Mouse (Mus musculus) mesoderm, embryonic 11.5 days (tissue): Measurements from ENCODE around the gene Susd4.

Experiments
- DNase-seq: peaks from one replicate; pipeline ENCODE4 v3.0.0-alpha.2; 2012; ENCODE audit warnings: low read depth, low spot score

Susd4 gene

DNA sequence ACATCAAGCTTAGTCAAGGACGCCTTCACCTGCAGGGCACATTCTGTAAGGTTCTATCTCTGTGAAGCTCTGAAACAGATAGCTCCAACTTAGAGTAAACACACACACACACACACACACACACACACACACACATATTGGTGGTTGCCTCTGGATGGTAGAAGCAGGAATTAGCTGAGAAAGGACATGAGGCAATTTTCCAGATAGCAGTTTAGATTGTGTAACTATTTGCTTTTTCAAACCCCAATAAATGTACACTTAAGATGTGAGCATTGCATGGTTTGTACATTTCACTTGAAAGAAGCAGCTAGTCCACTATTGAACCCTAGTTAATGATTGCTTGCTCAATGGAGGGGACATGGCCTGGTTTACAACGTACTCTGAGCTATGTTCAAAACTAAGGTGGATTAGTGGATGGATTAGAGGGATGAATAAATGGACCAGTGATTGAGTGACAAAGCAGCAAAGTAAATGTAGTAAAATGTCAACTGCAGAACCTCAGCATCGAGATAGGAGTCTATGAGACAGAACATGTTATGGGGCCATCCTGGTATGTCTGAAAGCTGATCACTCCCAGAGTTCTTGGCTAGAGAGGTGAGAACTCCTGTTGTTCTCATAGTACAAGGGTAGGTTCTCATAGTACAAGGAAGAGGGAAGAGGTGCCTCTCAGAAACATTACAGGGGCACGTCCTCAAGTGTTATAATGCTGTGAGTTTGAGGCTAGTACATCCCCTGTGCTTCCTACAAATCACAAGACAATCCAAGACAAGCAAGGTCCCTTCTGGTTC lies 150.7 kb downstream of the Susd4 start:
- DNase-seq: no peak

DNA sequence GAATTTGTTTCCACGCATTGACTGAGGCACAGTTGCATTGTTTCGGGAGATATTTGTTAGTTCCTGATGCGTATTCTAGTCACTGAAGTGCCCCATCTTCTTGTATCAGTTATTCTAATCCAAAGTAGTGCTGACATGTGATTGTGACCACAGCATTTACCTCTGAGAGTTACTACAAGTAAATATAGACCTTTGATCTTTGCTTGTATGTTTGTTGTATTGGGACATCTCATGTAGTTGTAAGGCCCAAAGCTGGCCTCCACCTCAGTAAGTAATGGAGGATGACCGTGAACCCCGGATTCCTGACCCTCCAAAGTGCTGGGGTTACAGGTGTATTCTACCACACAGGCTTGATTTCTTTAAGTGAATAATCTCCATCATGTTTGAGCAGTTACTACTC lies 152.5 kb downstream of the Susd4 start:
- DNase-seq: no peak

DNA sequence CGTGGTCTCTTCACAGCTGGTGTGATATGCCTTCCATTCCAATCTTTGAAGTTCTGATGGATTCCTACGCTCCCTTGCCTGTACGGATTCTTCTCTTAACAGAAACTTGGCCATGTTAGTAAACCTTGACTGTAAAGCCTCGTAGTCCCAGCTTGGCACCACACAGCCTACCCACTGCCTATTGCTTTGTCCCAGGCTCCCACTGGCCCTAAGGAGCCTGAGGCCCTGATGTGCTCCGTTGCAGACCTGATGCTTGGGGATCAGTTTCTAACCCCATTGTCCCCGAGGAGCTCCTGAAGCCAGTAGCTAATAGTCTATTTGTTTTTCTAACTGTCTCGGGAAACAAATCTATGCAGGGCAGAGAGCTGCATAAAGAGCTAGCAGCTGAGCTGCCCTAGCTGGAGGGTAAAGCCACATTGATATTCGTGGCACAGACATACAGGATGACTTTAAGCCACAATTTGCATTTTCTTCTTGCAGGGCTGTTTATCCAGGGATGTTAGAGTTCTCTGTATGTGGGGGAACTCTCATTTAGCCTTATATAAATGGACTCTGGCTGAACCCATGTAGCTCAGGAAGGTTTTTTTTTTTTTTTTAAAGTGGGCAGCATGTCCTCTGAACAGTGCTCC lies 155.2 kb downstream of the Susd4 start:
- no peak for DNase-seq

DNA sequence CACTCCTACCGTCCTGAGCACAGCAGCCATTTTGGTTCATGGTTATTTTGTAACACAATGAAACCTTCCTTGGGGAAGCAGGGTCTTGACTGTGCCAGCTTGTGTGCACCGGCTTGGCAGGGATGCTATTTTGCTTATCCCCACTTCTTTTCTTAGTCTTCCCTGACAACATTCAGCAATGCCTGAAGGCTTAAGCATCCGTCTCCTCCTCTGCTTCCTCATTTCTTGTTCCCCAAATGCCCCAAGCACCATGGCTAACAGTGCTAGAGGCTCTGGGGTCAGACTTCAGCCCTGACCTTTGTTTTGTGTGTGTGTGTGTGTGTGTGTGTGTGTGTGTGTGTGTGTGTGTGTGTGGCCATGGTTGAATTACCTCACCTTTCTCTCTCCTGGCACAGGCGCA lies 159.2 kb downstream of the Susd4 start:
- no peak for DNase-seq

- DNase-seq: no peak
Measured at GRCm38 (mm10) chr1:182926465-182926864, 162.8 kb downstream of the Susd4 start.

DNA sequence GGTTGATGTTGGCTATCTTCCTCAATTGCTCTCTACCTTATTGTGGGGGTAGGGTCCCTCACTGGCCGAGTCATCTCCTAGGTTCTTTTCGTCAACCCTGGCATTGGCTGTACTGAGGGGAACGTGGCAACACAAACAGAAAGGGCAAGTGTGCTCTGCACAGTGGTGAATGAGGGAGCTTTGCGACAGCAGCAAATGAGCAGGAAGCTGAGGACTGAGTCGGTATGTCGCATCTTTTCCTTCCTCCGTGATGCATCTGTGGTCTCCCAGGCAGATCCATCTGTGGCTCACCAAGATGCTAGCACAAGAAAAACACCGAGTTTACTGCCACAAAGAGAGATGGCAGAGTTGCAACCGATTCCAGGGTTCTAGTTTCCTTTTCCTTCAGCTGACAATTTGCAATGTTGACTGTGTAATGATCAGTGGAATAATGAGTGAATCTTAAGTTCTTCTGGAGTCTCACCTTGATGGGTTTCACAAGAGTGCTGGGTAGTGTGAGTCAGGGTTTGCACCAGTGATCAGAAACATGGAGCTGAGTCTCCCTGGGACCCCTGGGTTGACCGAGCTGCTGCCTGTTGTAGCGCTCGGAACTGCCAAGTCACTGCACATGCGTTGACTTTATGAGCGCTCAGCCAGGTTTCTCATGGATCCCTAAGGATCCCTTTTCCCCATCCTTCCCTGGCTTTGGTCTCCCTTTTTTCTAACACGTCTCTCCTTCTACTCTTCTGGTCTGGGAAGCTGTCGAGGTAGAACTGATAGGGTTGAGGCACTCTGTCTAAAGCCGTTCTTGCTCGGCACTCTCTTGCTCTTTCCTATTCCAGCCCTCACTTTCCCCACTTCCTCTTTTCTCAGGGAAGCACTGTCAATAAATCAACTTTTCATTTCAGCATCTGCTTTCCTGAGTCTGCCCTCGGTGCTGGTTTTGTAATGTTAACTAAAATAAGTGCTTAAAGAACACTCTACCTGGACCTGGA lies 164.5 kb downstream of the Susd4 start:
- DNase-seq: no peak

GRCm38 (mm10) chr1:182935469-182935868 lies 171.8 kb downstream of the Susd4 start:
- DNase-seq: no peak

DNA sequence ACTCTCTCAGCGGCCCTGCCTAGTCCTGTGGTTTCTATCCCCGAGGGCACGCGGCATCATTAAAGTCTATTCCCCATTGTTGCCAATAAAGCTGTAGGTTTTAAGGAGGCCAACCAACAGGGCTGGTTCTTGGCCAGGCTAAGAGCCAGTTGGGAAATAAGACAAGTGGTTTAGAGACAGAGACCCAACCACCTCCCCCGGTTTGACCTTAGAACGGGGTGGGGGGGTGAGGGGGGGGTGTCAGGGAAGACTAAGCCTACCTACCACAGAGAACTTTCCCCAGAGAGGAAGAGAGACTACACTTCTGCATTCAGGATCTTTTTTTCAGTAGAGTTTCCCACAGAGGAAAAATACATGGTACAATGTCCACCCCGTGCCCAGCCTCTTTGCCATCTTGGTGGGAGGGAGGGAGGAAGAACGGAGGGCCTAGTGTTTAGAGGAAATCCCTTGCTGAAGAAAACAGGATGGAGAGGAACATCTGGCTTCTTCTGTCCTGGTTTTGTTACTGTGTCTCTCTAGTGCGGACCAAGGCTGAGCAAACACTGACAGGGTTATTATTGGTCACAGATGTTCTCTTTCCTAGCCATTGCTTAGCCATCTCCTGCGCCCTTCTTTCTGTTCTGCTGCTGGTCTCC lies 173.9 kb downstream of the Susd4 start:
- DNase-seq: no peak

GRCm38 (mm10) chr1:182941921-182942320 lies 178.3 kb downstream of the Susd4 start:
- DNase-seq: no peak

DNA sequence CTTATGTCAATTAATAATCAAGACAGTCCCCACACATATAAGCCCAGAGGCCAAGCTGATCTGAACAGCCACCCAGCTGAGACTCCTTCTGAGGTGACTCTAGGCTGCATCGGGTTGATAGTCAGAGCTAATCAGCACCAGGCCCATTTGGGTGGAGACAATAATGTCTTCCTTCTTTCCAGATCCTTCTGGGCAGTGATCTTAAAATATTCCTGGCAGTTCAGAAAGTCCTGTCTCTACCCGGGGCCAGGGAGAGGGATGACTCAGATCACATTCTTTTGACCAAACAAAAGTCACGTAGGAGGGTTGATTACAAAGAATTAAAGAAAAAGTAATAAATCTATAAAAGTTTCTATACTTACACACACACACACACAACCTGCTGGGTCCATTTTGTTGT lies 180.3 kb downstream of the Susd4 start:
- no peak for DNase-seq

DNA sequence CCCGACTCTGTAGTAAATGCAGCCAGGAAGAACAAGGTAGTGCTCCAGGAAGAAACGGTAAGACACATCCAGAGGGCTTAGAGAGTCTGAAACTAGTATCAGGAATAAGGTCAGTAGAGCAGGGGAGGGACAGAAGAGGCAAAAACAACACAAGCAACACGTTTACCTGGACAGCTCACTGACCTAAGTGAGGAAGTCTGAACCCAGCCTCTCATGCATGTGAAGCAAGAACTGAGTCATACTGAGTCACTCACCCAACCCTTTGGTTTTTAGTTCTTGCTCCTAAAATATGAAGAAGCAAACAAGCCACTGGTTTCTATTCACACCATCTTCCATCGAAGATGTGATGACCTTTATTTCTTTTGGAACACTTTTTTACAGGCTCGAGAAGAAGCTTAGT lies 181.0 kb downstream of the Susd4 start:
- no peak for DNase-seq

DNA sequence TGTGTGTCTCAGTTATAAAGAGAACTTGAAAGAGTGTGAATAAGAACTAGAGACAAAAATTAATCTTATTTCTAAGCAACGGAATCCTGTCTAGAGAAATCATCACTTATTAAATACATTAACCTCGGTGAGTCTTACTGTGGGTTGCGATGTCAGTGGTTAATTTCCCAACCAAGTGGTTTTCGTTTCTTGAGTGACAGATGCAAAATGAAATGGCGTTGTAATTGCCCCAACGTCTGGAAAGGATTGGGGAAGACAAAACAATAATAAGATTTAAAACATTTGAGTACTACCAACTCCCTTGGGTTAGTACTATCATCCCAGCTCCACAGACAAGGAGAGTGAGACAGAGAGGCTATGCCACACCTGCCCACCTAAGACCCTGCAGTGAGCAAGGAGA lies 181.9 kb downstream of the Susd4 start:
- no peak for DNase-seq
